Mouse (Mus musculus) central nervous system, embryonic 11.5 days (tissue): ENCODE data around the gene 4930404N11Rik. TPM values are rescaled to one million over a fixed set of nuclear protein-coding genes. Genes with fewer than 3 reads are reported as not detected.

ENCODE experiments used
- polyA plus RNA-seq: library from polyadenylated mRNA; depleted of rRNA; stranded (reverse); fragments of >200 nt; gene quantifications from 2 replicates; pipeline ENCODE4 v1.2.3, GENCODE M21; 2012; rRNA removed

4930404N11Rik gene
- 0.28 and 0.31 TPM in 2 replicates for polyA plus RNA-seq

GRCm38 (mm10) chr10:81365672-81366476 lies at the start of gene 4930404N11Rik:
4930404N11Rik (minus strand) TSS chr10:81365816.

GRCm38 (mm10) chr10:81392781-81393185 lies 27.2 kb upstream of the 4930404N11Rik start, which contains the start of gene Smim24:
Smim24 (plus strand) TSS chr10:81393051.

GRCm38 (mm10) chr10:81388505-81389055 lies 23.0 kb upstream of the 4930404N11Rik start, which contains the start of gene Gm48552:
Gm48552 (plus strand) TSS chr10:81389005.

DNA sequence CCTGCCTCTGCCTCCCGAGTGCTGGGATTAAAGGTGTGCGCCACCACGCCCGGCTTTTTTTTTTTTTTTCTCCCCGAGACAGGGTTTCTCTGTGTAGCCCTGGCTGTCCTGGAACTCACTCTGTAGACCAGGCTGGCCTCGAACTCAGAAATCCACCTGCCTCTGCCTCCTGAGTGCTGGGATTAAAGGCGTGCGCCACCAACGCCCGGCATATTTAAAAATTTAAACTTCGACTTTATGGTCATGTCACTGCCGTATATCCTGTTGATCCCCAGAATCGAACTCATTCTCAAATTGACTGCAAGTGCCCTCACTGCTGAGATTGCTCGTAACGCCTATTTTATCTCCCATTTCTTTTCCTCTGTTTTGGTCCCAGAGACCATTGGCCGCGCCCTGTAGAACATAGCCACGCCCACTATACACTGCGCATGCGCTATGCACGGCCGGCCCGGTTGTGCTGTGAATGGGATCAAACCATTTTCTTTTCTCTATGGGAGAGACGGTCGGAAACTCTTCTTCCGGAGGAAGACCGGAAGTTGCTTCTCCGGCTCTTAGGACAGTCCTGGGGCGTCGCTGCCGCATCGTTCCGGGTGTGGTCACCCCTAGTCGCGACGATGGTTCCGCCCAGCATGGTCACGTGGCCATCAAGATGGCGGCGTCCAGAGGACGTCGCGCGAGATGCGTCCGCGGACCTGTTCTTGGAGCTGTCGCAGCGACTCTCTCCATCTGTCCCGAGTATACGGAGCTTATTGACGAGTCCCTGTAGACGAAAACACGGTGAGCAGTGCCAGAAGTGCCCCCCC lies 18.4 kb upstream of the 4930404N11Rik start, which contains the start of the genes Dohh and Gm48551:
TSS of gene Dohh (plus strand) at position 627 of the 803 bp plus-strand sequence.
TSS of gene Gm48551 (plus strand) at position 665 of the 803 bp plus-strand sequence.

DNA sequence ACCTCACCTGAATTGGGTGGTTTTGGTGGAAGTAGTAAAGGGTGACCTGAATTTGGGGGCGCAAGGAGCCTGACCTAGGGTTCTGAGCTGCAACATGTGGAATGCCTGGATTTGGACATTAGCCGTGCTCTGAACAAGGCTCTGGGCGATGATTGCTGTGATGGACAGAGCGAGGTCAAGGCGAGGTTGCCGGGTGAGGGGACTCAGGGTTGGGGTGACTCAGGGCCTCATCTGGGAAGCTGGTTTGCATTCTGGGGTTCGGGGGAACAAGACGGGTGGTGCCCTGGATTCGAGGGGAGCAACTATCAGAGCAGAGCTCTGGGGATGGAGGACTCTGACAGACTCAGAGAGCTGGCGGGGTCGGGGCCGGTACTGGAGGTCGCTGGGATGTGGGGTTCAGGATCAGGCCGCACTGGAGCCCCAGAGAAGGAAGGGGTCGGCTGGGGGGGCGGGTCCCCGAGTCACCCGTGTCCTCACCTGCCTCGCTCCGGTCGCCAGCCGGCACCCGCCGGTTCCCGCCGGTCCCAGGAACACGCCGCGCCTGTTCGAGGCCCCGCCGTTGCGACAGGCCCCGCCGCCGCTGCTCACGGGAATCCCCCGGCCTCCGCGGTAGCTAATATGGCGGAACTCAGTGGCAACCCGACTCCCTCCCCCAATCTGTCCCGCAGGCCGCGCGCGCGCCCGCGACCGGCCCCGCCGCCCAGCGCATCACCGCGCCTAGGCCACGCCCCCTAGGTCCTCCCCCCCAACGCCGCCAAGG lies 12.4 kb upstream of the 4930404N11Rik start, which contains the start of gene Fzr1:
TSS of gene Fzr1 (minus strand) at position 724 of the 760 bp plus-strand sequence.

DNA sequence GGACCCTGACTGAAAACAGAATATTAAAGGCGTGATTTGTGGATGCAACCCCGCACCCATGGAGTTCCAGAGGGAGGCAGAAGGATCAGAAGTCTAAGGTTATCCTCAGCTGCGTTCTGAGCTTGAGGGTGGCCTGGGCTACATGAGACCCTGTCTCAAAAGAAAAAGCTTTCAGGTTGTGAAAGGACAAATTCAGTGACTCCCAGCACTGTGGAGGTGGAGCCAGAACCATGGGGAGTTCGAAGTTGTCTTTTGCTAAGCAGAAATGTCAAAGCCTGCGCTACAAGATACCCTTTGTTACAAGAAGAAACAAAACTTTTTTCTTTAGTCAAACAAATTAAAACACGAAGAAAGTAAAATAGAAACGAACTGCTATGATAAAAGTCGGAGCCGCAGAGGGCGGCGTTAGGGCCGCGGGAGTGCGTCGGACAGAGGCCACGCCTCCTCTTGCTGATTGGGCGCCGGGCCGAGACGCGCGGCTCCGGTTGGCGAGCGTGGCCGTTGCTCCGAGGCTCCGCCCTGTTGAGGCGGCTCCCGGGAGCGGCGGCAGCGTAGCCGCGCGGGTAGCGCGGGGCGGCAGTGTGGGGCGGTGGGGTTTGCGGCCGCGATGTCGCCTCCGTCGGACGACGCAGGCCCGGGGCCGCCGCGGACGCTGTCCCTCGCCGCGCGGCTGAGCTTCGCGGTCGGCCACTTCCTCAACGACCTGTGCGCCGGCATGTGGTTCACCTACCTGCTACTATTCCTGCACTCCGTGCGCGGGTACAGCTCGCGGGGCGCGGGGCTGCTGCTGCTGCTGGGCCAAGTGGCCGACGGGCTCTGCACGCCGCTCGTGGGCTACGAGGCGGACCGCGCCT lies 8.4 kb downstream of the 4930404N11Rik start, which contains the start of gene Mfsd12:
TSS of gene Mfsd12 (plus strand) at position 501 of the 854 bp plus-strand sequence.

DNA sequence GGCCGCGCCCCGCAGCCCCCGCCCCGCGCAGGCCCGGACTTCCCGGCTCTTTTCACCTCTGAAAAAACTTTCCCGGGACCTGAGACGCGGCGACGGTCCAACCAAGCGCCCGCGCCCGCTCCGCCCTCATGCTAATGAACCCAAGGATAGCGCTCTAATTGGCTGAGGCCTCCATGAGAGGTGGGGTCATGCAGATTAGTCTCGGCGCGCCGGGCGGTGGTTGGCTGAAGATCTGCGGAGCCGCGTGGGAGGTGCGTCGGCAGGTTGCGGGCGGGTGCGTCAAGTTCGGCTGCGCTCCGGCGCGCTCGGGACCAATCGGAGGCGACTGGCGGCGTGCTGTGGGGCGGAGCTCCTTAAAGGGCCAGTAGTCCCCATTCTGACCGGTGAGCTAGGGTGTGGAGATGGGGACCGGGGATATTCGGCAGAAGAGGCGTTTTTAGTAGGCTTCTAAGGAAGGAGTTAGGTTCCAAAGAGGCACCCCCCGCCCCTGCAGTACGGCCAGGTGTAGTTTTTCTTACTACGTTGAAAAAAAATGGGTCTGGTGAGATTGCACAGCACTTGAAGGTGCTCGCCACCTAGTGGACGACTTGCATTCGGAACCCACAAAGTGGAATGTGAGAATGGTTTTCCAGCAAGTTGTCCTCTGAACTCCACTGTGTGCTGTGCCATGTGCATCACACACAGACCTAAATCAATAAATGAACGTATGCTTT lies 15.1 kb downstream of the 4930404N11Rik start, which contains the start of gene Hmg20b:
TSS of gene Hmg20b (minus strand) at position 130 of the 713 bp plus-strand sequence.

GRCm38 (mm10) chr10:81342686-81343505 lies 22.7 kb downstream of the 4930404N11Rik start, which contains the start of gene Gipc3:
Gipc3 (minus strand) TSS chr10:81343266.

GRCm38 (mm10) chr10:81328386-81328785 lies 37.2 kb downstream of the 4930404N11Rik start, which contains the start of gene Tbxa2r:
Tbxa2r (plus strand) TSS chr10:81328731.

DNA sequence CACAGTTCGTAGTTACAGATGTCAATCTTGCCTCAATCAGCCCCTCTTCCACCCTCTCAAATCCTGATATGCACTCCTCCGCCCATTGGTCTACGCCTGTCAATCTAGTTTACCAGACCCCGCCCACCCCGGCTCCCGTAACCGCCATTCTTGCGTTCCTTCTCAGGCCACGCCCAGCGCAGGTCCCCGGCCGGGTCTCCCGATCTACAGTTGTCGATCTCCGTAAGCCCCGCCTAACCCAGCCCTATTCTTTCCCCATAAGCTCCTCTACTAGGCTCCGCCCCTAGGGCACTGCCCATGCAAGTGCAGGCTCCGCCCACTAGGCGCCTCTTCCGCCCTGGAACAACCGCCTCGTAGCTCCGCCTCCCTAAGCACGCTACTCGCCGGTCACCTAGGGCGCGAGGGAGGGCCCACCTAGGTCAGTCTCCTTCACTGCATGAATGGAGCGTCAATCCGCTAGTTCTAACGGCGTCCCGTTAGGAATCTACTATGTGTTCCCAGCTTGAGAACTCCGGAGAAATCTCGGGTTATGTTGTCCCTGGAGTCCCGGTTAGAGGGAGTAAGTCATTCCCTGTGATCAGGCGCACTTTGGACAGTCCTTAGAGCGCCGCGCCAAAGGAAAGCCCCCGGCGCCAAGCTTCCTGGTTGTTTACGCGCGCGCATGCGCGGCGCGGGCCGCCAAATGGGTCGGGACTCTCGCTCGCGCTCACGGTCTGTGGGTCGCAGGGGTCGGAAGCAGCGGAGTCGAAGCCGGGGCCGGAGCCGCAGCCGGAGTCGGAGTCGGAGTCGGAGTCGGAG lies 44.9 kb downstream of the 4930404N11Rik start, which contains the start of gene Cactin:
TSS of gene Cactin (plus strand) at position 554 of the 798 bp plus-strand sequence.

Other genes with a start within 250 kb of the 4930404N11Rik start
- 12.7 and 17.8 TPM in 2 replicates for gene Zbtb7a, start 230.6 kb downstream of the 4930404N11Rik start, polyA plus RNA-seq
- 39.5 and 41.3 TPM in 2 replicates for gene Pias4, start 197.9 kb downstream of the 4930404N11Rik start, polyA plus RNA-seq
- gene Eef2, start 189.2 kb downstream of the 4930404N11Rik start, polyA plus RNA-seq = 1,158 and 1,360 TPM in 2 replicates
- gene Dapk3, start 182.8 kb downstream of the 4930404N11Rik start, polyA plus RNA-seq = 63.2 and 71.7 TPM in 2 replicates
- not detected in 2 replicates for gene 4930442H23Rik, start 182.0 kb downstream of the 4930404N11Rik start, polyA plus RNA-seq
- gene Nmrk2, start 163.8 kb downstream of the 4930404N11Rik start, polyA plus RNA-seq = 0.02 and 0.04 TPM in 2 replicates
- gene Atcay, start 135.0 kb downstream of the 4930404N11Rik start, polyA plus RNA-seq = 25.0 and 36.7 TPM in 2 replicates
- gene Zfr2, start 132.7 kb downstream of the 4930404N11Rik start, polyA plus RNA-seq = 16.3 and 16.6 TPM in 2 replicates
- 4.0 and 4.3 TPM in 2 replicates for gene Matk, start 112.9 kb downstream of the 4930404N11Rik start, polyA plus RNA-seq
- 91.5 and 109 TPM in 2 replicates for gene Mrpl54, start 98.9 kb downstream of the 4930404N11Rik start, polyA plus RNA-seq
- 25.6 and 44.9 TPM in 2 replicates for gene Apba3, start 98.9 kb downstream of the 4930404N11Rik start, polyA plus RNA-seq
- gene Tjp3, start 74.2 kb downstream of the 4930404N11Rik start, polyA plus RNA-seq = 2.6 and 4.2 TPM in 2 replicates
- gene Pip5k1c, start 72.9 kb downstream of the 4930404N11Rik start, polyA plus RNA-seq = 84.4 and 91.7 TPM in 2 replicates
- gene Cactin, start 44.7 kb downstream of the 4930404N11Rik start, polyA plus RNA-seq = 50.3 and 63.1 TPM in 2 replicates
- 2.4 and 3.1 TPM in 2 replicates for gene Tbxa2r, start 37.1 kb downstream of the 4930404N11Rik start, polyA plus RNA-seq
- 0.04 and 0.06 TPM in 2 replicates for gene Gipc3, start 22.6 kb downstream of the 4930404N11Rik start, polyA plus RNA-seq
- 116 and 139 TPM in 2 replicates for gene Hmg20b, start 15.3 kb downstream of the 4930404N11Rik start, polyA plus RNA-seq
- gene Mfsd12, start 8.3 kb downstream of the 4930404N11Rik start, polyA plus RNA-seq = 8.6 and 9.0 TPM in 2 replicates
- gene Fzr1, start 12.7 kb upstream of the 4930404N11Rik start, polyA plus RNA-seq = 91.8 and 113 TPM in 2 replicates
- 56.2 and 57.9 TPM in 2 replicates for gene Dohh, start 18.6 kb upstream of the 4930404N11Rik start, polyA plus RNA-seq
- 3.9 and 4.3 TPM in 2 replicates for gene Gm48551, start 18.6 kb upstream of the 4930404N11Rik start, polyA plus RNA-seq
- gene Gm48552, start 23.2 kb upstream of the 4930404N11Rik start, polyA plus RNA-seq = 5.2 and 8.2 TPM in 2 replicates
- 3.7 and 5.0 TPM in 2 replicates for gene Smim24, start 27.2 kb upstream of the 4930404N11Rik start, polyA plus RNA-seq
- 7.8 and 12.5 TPM in 2 replicates for gene Nfic, start 89.8 kb upstream of the 4930404N11Rik start, polyA plus RNA-seq
- 45.0 and 50.2 TPM in 2 replicates for gene Celf5, start 116.9 kb upstream of the 4930404N11Rik start, polyA plus RNA-seq
- 129 and 153 TPM in 2 replicates for gene Ncln, start 130.6 kb upstream of the 4930404N11Rik start, polyA plus RNA-seq
- 0.42 and 0.56 TPM in 2 replicates for gene S1pr4, start 134.3 kb upstream of the 4930404N11Rik start, polyA plus RNA-seq
- gene Gna15, start 158.4 kb upstream of the 4930404N11Rik start, polyA plus RNA-seq = 0.88 and 0.98 TPM in 2 replicates
- gene Gna11, start 179.4 kb upstream of the 4930404N11Rik start, polyA plus RNA-seq = 69.9 and 81.3 TPM in 2 replicates
- gene Aes, start 193.7 kb upstream of the 4930404N11Rik start, polyA plus RNA-seq = 265 and 396 TPM in 2 replicates
- gene Tle2, start 208.7 kb upstream of the 4930404N11Rik start, polyA plus RNA-seq = 27.1 and 71.8 TPM in 2 replicates
- gene Tle6, start 235.3 kb upstream of the 4930404N11Rik start, polyA plus RNA-seq = 6.1 and 12.0 TPM in 2 replicates
- gene BC025920, start 240.5 kb upstream of the 4930404N11Rik start, polyA plus RNA-seq = 5.0 and 6.4 TPM in 2 replicates